Mouse (Mus musculus): ENCODE data around the gene Phldb1. TPM values are rescaled to one million over a fixed set of nuclear protein-coding genes. Genes with fewer than 3 reads are reported as not detected.
A peak's percentile ranks its signal among the peaks of the same experiment; 100 is the strongest.
"Not testable (repeated sequence)": the region's sequence is repeated elsewhere in the genome, so short reads cannot be mapped to it uniquely, and the experiment has no call there.

Phldb1 gene
- polyA plus RNA-seq, 1 experiment from 2014 or later: 24.4 TPM

GRCm38 (mm10) chr9:44645481-44645880, 89.5 kb downstream of the Phldb1 start:
- peak; percentile 39 for DNase-seq (ENCODE audit: low spot score)

GRCm38 (mm10) chr9:44644186-44644585, 90.8 kb downstream of the Phldb1 start:
- H3K9ac ChIP-seq (ENCODE audit: low read depth, low read length): no peak overlapping the region
- no peak overlapping the region for H3K27ac ChIP-seq
- H3K36me3 ChIP-seq (ENCODE audit: insufficient read depth, low read length): no peaks in the 10 kb centered on the region
- no peak overlapping the region for H3K4me3 ChIP-seq (replicated peaks; ENCODE audit: low read depth, low read length)
- H3K9me3 ChIP-seq (replicated peaks; ENCODE audit: low read length): no peaks in the 10 kb centered on the region
- TF ChIP-seq CTCF (IDR thresholded peaks at IDR 0.05; ENCODE audit: low read depth): no peak
- H3K4me1 ChIP-seq (replicated peaks; ENCODE audit: insufficient read depth, low read length): no peaks in the 10 kb centered on the region
- WGBS: 92% methylated on average over 2 of the region's 2 CpGs
- H3K27me3 ChIP-seq (ENCODE audit: insufficient read depth, low read length): no peaks in the 10 kb centered on the region
- no peak overlapping the region for H3K4me2 ChIP-seq (ENCODE audit: low read length)
- DNase-seq (ENCODE audit: low spot score) (no peak), ATAC-seq (replicated peaks; ENCODE audit: low FRiP score, low read depth) (no peak)

More at GRCm38 (mm10) chr9:44645481-44645880, 89.5 kb downstream of the Phldb1 start:
- H3K4me3 ChIP-seq (replicated peaks; ENCODE audit: low read depth, low read length): no peak overlapping the region
- H3K27me3 ChIP-seq (ENCODE audit: insufficient read depth, low read length): no peaks in the 10 kb centered on the region
- WGBS: 36% methylated on average over 5 of the region's 5 CpGs
- no peak overlapping the region for H3K4me2 ChIP-seq (ENCODE audit: low read length)
- no peak overlapping the region for H3K27ac ChIP-seq
- no peaks in the 10 kb centered on the region for H3K36me3 ChIP-seq (ENCODE audit: insufficient read depth, low read length)
- ATAC-seq (replicated peaks; ENCODE audit: low FRiP score, low read depth): no peak
- H3K4me1 ChIP-seq (replicated peaks; ENCODE audit: insufficient read depth, low read length): no peaks in the 10 kb centered on the region
- TF ChIP-seq CTCF (IDR thresholded peaks at IDR 0.05; ENCODE audit: low read depth): peak; percentile 25; the same call in 1 of the 2 replicates
- no peak overlapping the region for H3K9ac ChIP-seq (ENCODE audit: low read depth, low read length)
- no peaks in the 10 kb centered on the region for H3K9me3 ChIP-seq (replicated peaks; ENCODE audit: low read length)

GRCm38 (mm10) chr9:44643103-44643502, 91.9 kb downstream of the Phldb1 start:
- H3K4me1 ChIP-seq (replicated peaks; ENCODE audit: insufficient read depth, low read length): no peaks in the 10 kb centered on the region
- WGBS: 94% methylated on average over 7 of the region's 7 CpGs
- 0 out of 2 replicates have a peak, but pooled peaks cover 5% of the 10 kb centered on the region for H3K36me3 ChIP-seq (ENCODE audit: insufficient read depth, low read length)
- H3K27ac ChIP-seq: no peak overlapping the region
- H3K9me3 ChIP-seq (replicated peaks; ENCODE audit: low read length): no peaks in the 10 kb centered on the region
- no peak overlapping the region for H3K4me3 ChIP-seq (replicated peaks; ENCODE audit: low read depth, low read length)
- ATAC-seq (replicated peaks; ENCODE audit: low FRiP score, low read depth): no peak
- no peak overlapping the region for H3K4me2 ChIP-seq (ENCODE audit: low read length)
- H3K9ac ChIP-seq (ENCODE audit: low read depth, low read length): no peak overlapping the region
- no peak for DNase-seq (ENCODE audit: low spot score)
- TF ChIP-seq CTCF (IDR thresholded peaks at IDR 0.05; ENCODE audit: low read depth): no peak
- no peaks in the 10 kb centered on the region for H3K27me3 ChIP-seq (ENCODE audit: insufficient read depth, low read length)

DNA sequence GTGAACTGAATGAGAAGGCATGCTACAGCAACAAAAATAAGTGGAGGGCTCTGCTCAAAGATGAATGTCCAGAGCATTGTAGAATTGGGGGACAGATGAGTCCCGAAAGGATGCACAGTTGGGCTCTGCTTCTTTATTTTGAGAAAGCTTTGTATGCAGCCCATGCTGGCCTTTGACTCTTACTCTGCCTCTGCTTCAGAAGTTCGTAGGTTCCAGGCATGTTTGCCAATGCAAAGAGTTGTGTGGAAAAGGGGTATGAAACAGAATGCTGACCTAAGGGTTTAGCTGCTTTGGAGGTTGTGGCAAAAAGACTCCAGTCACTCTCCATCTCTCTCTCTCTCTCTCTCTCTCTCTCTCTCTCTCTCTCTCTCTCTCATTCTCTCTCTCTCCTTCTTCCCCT, 93.4 kb downstream of the Phldb1 start:
- no peaks in the 10 kb centered on the region for H3K4me1 ChIP-seq (replicated peaks; ENCODE audit: insufficient read depth, low read length)
- no peak overlapping the region for H3K9ac ChIP-seq (ENCODE audit: low read depth, low read length)
- no peak overlapping the region for H3K4me2 ChIP-seq (ENCODE audit: low read length)
- H3K4me3 ChIP-seq (replicated peaks; ENCODE audit: low read depth, low read length): no peak overlapping the region
- TF ChIP-seq CTCF (IDR thresholded peaks at IDR 0.05; ENCODE audit: low read depth): no peak
- DNase-seq (ENCODE audit: low spot score) (no peak), ATAC-seq (replicated peaks; ENCODE audit: low FRiP score, low read depth) (no peak)
- WGBS: 89% methylated on average over 2 of the region's 2 CpGs
- H3K36me3 ChIP-seq (ENCODE audit: insufficient read depth, low read length): peaks cover 15% of the 10 kb centered on the region
- H3K9me3 ChIP-seq (replicated peaks; ENCODE audit: low read length): no peaks in the 10 kb centered on the region
- no peaks in the 10 kb centered on the region for H3K27me3 ChIP-seq (ENCODE audit: insufficient read depth, low read length)
- no peak overlapping the region for H3K27ac ChIP-seq

DNA sequence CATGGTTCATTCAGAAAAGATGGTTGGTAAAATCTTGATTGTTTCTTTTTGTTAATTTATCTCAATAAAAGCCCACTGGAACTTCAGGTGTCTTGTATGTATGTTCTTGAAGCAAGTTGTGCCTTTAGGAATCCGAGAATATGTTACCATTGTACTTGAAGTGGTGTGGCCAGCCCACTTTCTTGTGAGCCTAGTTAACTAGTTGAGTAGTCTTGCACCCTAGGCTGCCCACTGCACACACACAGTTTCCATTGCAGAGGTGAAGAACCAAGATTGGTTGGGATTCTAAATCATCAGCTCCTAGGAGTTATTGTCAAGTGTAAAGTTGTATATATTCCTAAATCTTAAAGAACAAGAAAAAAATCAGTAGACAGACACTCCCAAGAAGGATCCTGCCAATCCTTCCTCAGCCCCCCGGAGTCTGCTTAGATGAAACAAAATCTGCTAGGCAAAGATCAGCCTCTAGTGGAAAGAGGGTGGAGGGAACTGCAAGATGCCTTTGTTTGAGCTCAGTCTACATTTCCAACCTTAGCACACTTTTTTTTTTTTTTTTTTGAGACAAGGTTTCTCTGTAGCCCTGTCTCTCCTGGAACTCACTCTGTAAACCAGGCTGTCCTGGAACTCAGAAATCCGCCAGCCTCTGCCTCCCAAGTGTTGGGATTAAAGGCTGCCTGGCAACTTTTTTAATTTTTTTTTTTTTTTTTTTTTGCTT, 94.2 kb downstream of the Phldb1 start:
- TF ChIP-seq CTCF (IDR thresholded peaks at IDR 0.05; ENCODE audit: low read depth): peak; percentile 10; the same call in 1 of the 2 replicates
- no peaks in the 10 kb centered on the region for H3K4me1 ChIP-seq (replicated peaks; ENCODE audit: insufficient read depth, low read length)
- no peak for DNase-seq (ENCODE audit: low spot score)
- H3K27me3 ChIP-seq (ENCODE audit: insufficient read depth, low read length): no peaks in the 10 kb centered on the region
- no peak overlapping the region for H3K9ac ChIP-seq (ENCODE audit: low read depth, low read length)
- H3K4me3 ChIP-seq (replicated peaks; ENCODE audit: low read depth, low read length): no peak overlapping the region
- WGBS: 85% methylated on average over 3 of the region's 3 CpGs
- no peak overlapping the region for H3K27ac ChIP-seq
- H3K9me3 ChIP-seq (replicated peaks; ENCODE audit: low read length): no peaks in the 10 kb centered on the region
- H3K4me2 ChIP-seq (ENCODE audit: low read length): no peak overlapping the region
- peaks cover 23% of the 10 kb centered on the region for H3K36me3 ChIP-seq (ENCODE audit: insufficient read depth, low read length)
- no peak for ATAC-seq (replicated peaks; ENCODE audit: low FRiP score, low read depth)

DNA sequence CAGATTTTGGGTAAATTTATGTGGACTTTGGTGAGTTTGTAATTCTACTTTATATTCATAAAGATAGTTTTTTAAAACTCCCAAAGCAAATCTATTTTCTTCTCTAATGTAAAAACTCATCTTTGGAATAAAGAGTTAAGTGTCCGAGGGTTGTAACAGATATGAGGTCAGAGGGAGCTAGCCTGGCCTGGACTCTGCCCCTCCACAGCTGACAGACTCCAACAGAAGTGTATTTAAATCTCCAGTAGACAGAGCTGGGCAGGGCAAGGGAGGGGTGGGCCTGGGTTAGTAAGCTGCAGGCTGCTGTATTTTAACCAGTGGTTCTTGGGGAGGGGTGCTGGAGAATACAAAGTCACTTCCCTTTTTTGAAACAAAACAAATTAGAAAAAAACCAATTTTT, 95.0 kb downstream of the Phldb1 start:
- not testable (repeated sequence) for H3K4me3 ChIP-seq (replicated peaks; ENCODE audit: low read depth, low read length); H3K27ac ChIP-seq; ATAC-seq (replicated peaks; ENCODE audit: low FRiP score, low read depth); H3K9me3 ChIP-seq (replicated peaks; ENCODE audit: low read length); H3K4me2 ChIP-seq (ENCODE audit: low read length); H3K9ac ChIP-seq (ENCODE audit: low read depth, low read length); H3K27me3 ChIP-seq (ENCODE audit: insufficient read depth, low read length); H3K4me1 ChIP-seq (replicated peaks; ENCODE audit: insufficient read depth, low read length); DNase-seq (ENCODE audit: low spot score)
- 48% methylated on average over 1 of the region's 1 CpGs for WGBS
- peaks cover 30% of the 10 kb centered on the region for H3K36me3 ChIP-seq (ENCODE audit: insufficient read depth, low read length)

DNA sequence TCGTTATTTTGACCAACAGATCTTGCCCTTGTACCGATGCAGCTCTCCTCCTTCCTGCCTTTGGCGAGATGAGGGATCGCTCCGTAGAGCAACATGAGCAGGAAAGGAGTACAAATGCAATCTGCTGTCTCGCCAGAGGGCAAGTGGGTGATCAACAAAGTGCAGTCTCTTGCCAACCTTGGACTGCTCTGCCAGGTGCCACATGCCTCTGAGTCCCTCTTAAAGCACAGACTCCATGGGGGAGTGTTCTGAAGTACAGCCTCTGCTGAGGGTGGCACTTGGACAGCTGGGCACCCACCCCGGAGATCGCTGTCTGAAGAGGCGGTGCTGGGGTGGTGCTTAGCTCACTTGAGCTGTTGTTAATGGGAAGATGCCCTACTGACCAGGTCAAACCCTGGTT, 96.3 kb downstream of the Phldb1 start:
- H3K4me1 ChIP-seq (replicated peaks; ENCODE audit: insufficient read depth, low read length); H3K27ac ChIP-seq; H3K27me3 ChIP-seq (ENCODE audit: insufficient read depth, low read length); H3K9ac ChIP-seq (ENCODE audit: low read depth, low read length); H3K4me2 ChIP-seq (ENCODE audit: low read length); H3K4me3 ChIP-seq (replicated peaks; ENCODE audit: low read depth, low read length); H3K9me3 ChIP-seq (replicated peaks; ENCODE audit: low read length); DNase-seq (ENCODE audit: low spot score): not testable (repeated sequence)
- H3K36me3 ChIP-seq (ENCODE audit: insufficient read depth, low read length): peaks cover 43% of the 10 kb centered on the region
- 76% methylated on average over 9 of the region's 9 CpGs for WGBS
- peak; percentile 14; the same call in 1 of the 2 replicates for ATAC-seq (replicated peaks; ENCODE audit: low FRiP score, low read depth)
